Mouse (Mus musculus) E14TG2a.4 (cell line): ENCODE data around the gene Cacna1a.

Source experiments
- CTCF ChIP-seq: conservative IDR thresholded peaks from 2 replicates; pipeline ENCODE4 v1.5.1; 2014; ENCODE audit warnings: low read length
- NANOG ChIP-seq: IDR thresholded peaks from 2 replicates; pipeline ENCODE4 v1.6.1; 2014; ENCODE audit warnings: borderline replicate concordance, low read length, mixed read lengths
- POU5F1 ChIP-seq: IDR thresholded peaks from 2 replicates; pipeline ENCODE4 v1.6.1; 2014; ENCODE audit warnings: low read length, borderline replicate concordance

GRCm38 (mm10) chr8:84564042-84564441, 175.8 kb downstream of the Cacna1a start:
- no peak for TF ChIP-seq CTCF
- TF ChIP-seq POU5F1: no peak
- no peak for TF ChIP-seq NANOG
